Mouse (Mus musculus): ENCODE data around the gene Wfdc6b. TPM values are rescaled to one million over a fixed set of nuclear protein-coding genes. Genes with fewer than 3 reads are reported as not detected.

Wfdc6b gene
- polyA plus RNA-seq, 1 experiment from 2014 or later = not detected

Other genes starting within 250 kb of the Wfdc6b start
- gene Slpi, start 224.4 kb upstream of the Wfdc6b start, polyA plus RNA-seq (2016; fragmentation: Nextera tagmentation; extraction: Ambion mirVana) = not detected in 2 replicates
- gene Rbpjl, start 210.4 kb upstream of the Wfdc6b start, polyA plus RNA-seq (2016; fragmentation: Nextera tagmentation; extraction: Ambion mirVana) = 0.15 TPM in 1 of 2 replicates, not detected in the other
- gene Matn4, start 208.4 kb upstream of the Wfdc6b start, polyA plus RNA-seq (2016; fragmentation: Nextera tagmentation; extraction: Ambion mirVana) = 2.8 and 13.5 TPM in 2 replicates
- 10.5 and 11.3 TPM in 2 replicates for gene Sdc4, start 169.6 kb upstream of the Wfdc6b start, polyA plus RNA-seq (2016; fragmentation: Nextera tagmentation; extraction: Ambion mirVana)
- 68.8 and 69.6 TPM in 2 replicates for gene Sys1, start 156.6 kb upstream of the Wfdc6b start, polyA plus RNA-seq (2016; fragmentation: Nextera tagmentation; extraction: Ambion mirVana)
- gene Gm20458, start 152.6 kb upstream of the Wfdc6b start, polyA plus RNA-seq (2016; fragmentation: Nextera tagmentation; extraction: Ambion mirVana) = 3.8 and 6.9 TPM in 2 replicates
- 0.19 TPM in 1 of 2 replicates, not detected in the other for gene Trp53tg5, start 139.8 kb upstream of the Wfdc6b start, polyA plus RNA-seq (2016; fragmentation: Nextera tagmentation; extraction: Ambion mirVana)
- 4.7 and 6.0 TPM in 2 replicates for gene Dbndd2, start 127.4 kb upstream of the Wfdc6b start, polyA plus RNA-seq (2016; fragmentation: Nextera tagmentation; extraction: Ambion mirVana)
- 46.2 and 48.7 TPM in 2 replicates for gene Pigt, start 116.0 kb upstream of the Wfdc6b start, polyA plus RNA-seq (2016; fragmentation: Nextera tagmentation; extraction: Ambion mirVana)
- 15.3 and 16.4 TPM in 2 replicates for gene Wfdc2, start 51.1 kb upstream of the Wfdc6b start, polyA plus RNA-seq (2016; fragmentation: Nextera tagmentation; extraction: Ambion mirVana)
- gene Spint3, start 40.1 kb upstream of the Wfdc6b start, polyA plus RNA-seq (2016; fragmentation: Nextera tagmentation; extraction: Ambion mirVana) = not detected in 2 replicates
- gene Wfdc6a, start 28.1 kb upstream of the Wfdc6b start, polyA plus RNA-seq (2016; fragmentation: Nextera tagmentation; extraction: Ambion mirVana) = not detected in 2 replicates
- gene Eppin, start 19.9 kb upstream of the Wfdc6b start, polyA plus RNA-seq (2016; fragmentation: Nextera tagmentation; extraction: Ambion mirVana) = not detected in 2 replicates
- not detected in 2 replicates for gene Wfdc8, start 104 bp downstream of the Wfdc6b start, polyA plus RNA-seq (2016; fragmentation: Nextera tagmentation; extraction: Ambion mirVana)
- not detected in 2 replicates for gene Wfdc16, start 25.3 kb downstream of the Wfdc6b start, polyA plus RNA-seq (2016; fragmentation: Nextera tagmentation; extraction: Ambion mirVana)
- gene Wfdc10, start 42.5 kb downstream of the Wfdc6b start, polyA plus RNA-seq (2016; fragmentation: Nextera tagmentation; extraction: Ambion mirVana) = not detected in 2 replicates
- gene Wfdc9, start 43.1 kb downstream of the Wfdc6b start, polyA plus RNA-seq (2016; fragmentation: Nextera tagmentation; extraction: Ambion mirVana) = not detected in 2 replicates
- gene Wfdc11, start 60.6 kb downstream of the Wfdc6b start, polyA plus RNA-seq (2016; fragmentation: Nextera tagmentation; extraction: Ambion mirVana) = not detected in 2 replicates
- gene Wfdc13, start 71.6 kb downstream of the Wfdc6b start, polyA plus RNA-seq (2016; fragmentation: Nextera tagmentation; extraction: Ambion mirVana) = not detected in 2 replicates
- not detected in 2 replicates for gene Spint4, start 85.0 kb downstream of the Wfdc6b start, polyA plus RNA-seq (2016; fragmentation: Nextera tagmentation; extraction: Ambion mirVana)
- not detected in 2 replicates for gene Spint5, start 101.8 kb downstream of the Wfdc6b start, polyA plus RNA-seq (2016; fragmentation: Nextera tagmentation; extraction: Ambion mirVana)
- 0.93 and 1.1 TPM in 2 replicates for gene Wfdc3, start 132.4 kb downstream of the Wfdc6b start, polyA plus RNA-seq (2016; fragmentation: Nextera tagmentation; extraction: Ambion mirVana)
- 87.6 and 90.0 TPM in 2 replicates for gene Dnttip1, start 132.5 kb downstream of the Wfdc6b start, polyA plus RNA-seq (2016; fragmentation: Nextera tagmentation; extraction: Ambion mirVana)
- 438 and 455 TPM in 2 replicates for gene Ube2c, start 156.4 kb downstream of the Wfdc6b start, polyA plus RNA-seq (2016; fragmentation: Nextera tagmentation; extraction: Ambion mirVana)
- 0.52 and 0.77 TPM in 2 replicates for gene Tnnc2, start 166.4 kb downstream of the Wfdc6b start, polyA plus RNA-seq (2016; fragmentation: Nextera tagmentation; extraction: Ambion mirVana)
- 14.4 and 18.3 TPM in 2 replicates for gene Snx21, start 172.3 kb downstream of the Wfdc6b start, polyA plus RNA-seq (2016; fragmentation: Nextera tagmentation; extraction: Ambion mirVana)
- gene Acot8, start 191.4 kb downstream of the Wfdc6b start, polyA plus RNA-seq (2016; fragmentation: Nextera tagmentation; extraction: Ambion mirVana) = 13.4 and 16.5 TPM in 2 replicates
- gene Zswim3, start 191.6 kb downstream of the Wfdc6b start, polyA plus RNA-seq (2016; fragmentation: Nextera tagmentation; extraction: Ambion mirVana) = 10.8 and 12.1 TPM in 2 replicates
- 23.8 and 25.0 TPM in 2 replicates for gene Zswim1, start 209.2 kb downstream of the Wfdc6b start, polyA plus RNA-seq (2016; fragmentation: Nextera tagmentation; extraction: Ambion mirVana)
- 0.24 TPM in 1 of 2 replicates, not detected in the other for gene Spata25, start 215.0 kb downstream of the Wfdc6b start, polyA plus RNA-seq (2016; fragmentation: Nextera tagmentation; extraction: Ambion mirVana)
- gene Ctsa, start 219.4 kb downstream of the Wfdc6b start, polyA plus RNA-seq (2016; fragmentation: Nextera tagmentation; extraction: Ambion mirVana) = 98.8 and 101 TPM in 2 replicates
- gene Neurl2, start 219.9 kb downstream of the Wfdc6b start, polyA plus RNA-seq (2016; fragmentation: Nextera tagmentation; extraction: Ambion mirVana) = 4.4 and 5.2 TPM in 2 replicates
- 90.2 and 113 TPM in 2 replicates for gene Pltp, start 244.2 kb downstream of the Wfdc6b start, polyA plus RNA-seq (2016; fragmentation: Nextera tagmentation; extraction: Ambion mirVana)